Mouse (Mus musculus) lung, embryonic 15.5 days (tissue): ENCODE measurements around the gene Recql5. TPM values are rescaled to one million over a fixed set of nuclear protein-coding genes. Genes with fewer than 3 reads are reported as not detected.

Experiments used
- ATAC-seq: fragments of 200-750 bp; cut with Nextera tagmentation; 2 replicates; pipeline ENCODE4 v1.8.0; 2017; ENCODE audit warnings: moderate number of reproducible peaks, borderline replicate concordance; ENCODE audit not compliant: low FRiP score, low TSS enrichment; ENCODE audit errors: extremely low read depth
- H3K27ac ChIP-seq: fragments of 300-500 bp; sonication (generic); 2 replicates; pipeline ENCODE4 v1.5.1; 2015; ENCODE audit warnings: moderate library complexity, mild to moderate bottlenecking, inconsistent platforms
- H3K27me3 ChIP-seq: fragments of 300-500 bp; sonication (generic); 2 replicates; pipeline ENCODE4 v1.6.1; 2015; ENCODE audit warnings: inconsistent platforms
- H3K36me3 ChIP-seq: fragments of 300-500 bp; sonication (generic); 2 replicates; pipeline ENCODE4 v1.6.1; 2015; ENCODE audit warnings: inconsistent platforms
- H3K4me1 ChIP-seq: fragments of 300-500 bp; sonication (generic); 2 replicates; pipeline ENCODE4 v1.6.1; 2015; ENCODE audit warnings: inconsistent platforms
- H3K4me2 ChIP-seq: fragments of 300-500 bp; sonication (generic); 2 replicates; pipeline ENCODE4 v1.6.1; 2015; ENCODE audit warnings: inconsistent platforms, mild to moderate bottlenecking, moderate library complexity
- H3K4me3 ChIP-seq: fragments of 300-500 bp; sonication (generic); 2 replicates; pipeline ENCODE4 v1.5.1; 2015; ENCODE audit warnings: mild to moderate bottlenecking, inconsistent platforms
- H3K9ac ChIP-seq: fragments of 300-500 bp; sonication (generic); 2 replicates; pipeline ENCODE4 v1.6.1; 2015; ENCODE audit warnings: inconsistent platforms
- H3K9me3 ChIP-seq: fragments of 300-500 bp; sonication (generic); 2 replicates; pipeline ENCODE4 v1.6.1; 2016; ENCODE audit warnings: inconsistent platforms
- WGBS: fragments of 180-500 bp; shearing (Covaris S2); methylation state at CpG from one replicate; pipeline ENCODE4 v1.1.7; 2015; 5-methylcytosine and 5-hydroxymethylcytosine counted together
- polyA plus RNA-seq: library from polyadenylated mRNA; unstranded; fragments of >200 nt; fragmentation: Nextera tagmentation; extraction: Ambion mirVana; gene quantifications from 2 replicates; pipeline ENCODE4 v1.2.1, GENCODE M21; 2015

Gene Recql5
- polyA plus RNA-seq, 1 experiment from 2014 or later, result 22.3 TPM

GRCm38 (mm10) chr11:115843891-115844239, 89.4 kb downstream of the Recql5 start:
- Histone ChIP-seq H3K36me3 (peaks cover 29% of the 10 kb centered on the region), H3K4me2 (no peak overlapping the region), H3K4me3 (no peak overlapping the region), H3K27me3 (no peaks in the 10 kb centered on the region), H3K4me1 (peaks cover 46% of the 10 kb centered on the region), H3K27ac (peak overlapping the region; percentile 65), H3K9me3 (0 out of 2 replicates have a peak, but pooled peaks cover 4% of the 10 kb centered on the region), H3K9ac (no peak overlapping the region)
- WGBS, result 77% methylated on average over 5 of the region's 5 CpGs
- no peak for ATAC-seq

GRCm38 (mm10) chr11:115843141-115843890, 90.0 kb downstream of the Recql5 start:
- H3K4me2 ChIP-seq, result no peak overlapping the region
- no peak for ATAC-seq
- H3K4me1 ChIP-seq, result peaks cover 51% of the 10 kb centered on the region

More at GRCm38 (mm10) chr11:115843141-115843890, 90.0 kb downstream of the Recql5 start:
- Histone ChIP-seq H3K4me3 (no peak overlapping the region), H3K36me3 (peaks cover 29% of the 10 kb centered on the region), H3K27ac (peak overlapping the region; percentile 92), H3K9me3 (0 out of 2 replicates have a peak, but pooled peaks cover 4% of the 10 kb centered on the region), H3K9ac (no peak overlapping the region), H3K27me3 (no peaks in the 10 kb centered on the region)
- WGBS, result 75% methylated on average over 12 of the region's 14 CpGs

Other genes starting within 250 kb of the Recql5 start
- gene Grb2, start 224.9 kb downstream of the Recql5 start, polyA plus RNA-seq, result 85.6 and 91.0 TPM in 2 replicates
- 23.1 and 24.6 TPM in 2 replicates for gene Tmem94, start 168.0 kb downstream of the Recql5 start, polyA plus RNA-seq
- 19.0 and 19.6 TPM in 2 replicates for gene Caskin2, start 119.8 kb downstream of the Recql5 start, polyA plus RNA-seq
- 37.3 and 43.0 TPM in 2 replicates for gene Tsen54, start 118.8 kb downstream of the Recql5 start, polyA plus RNA-seq
- 35.1 and 40.1 TPM in 2 replicates for gene Llgl2, start 109.4 kb downstream of the Recql5 start, polyA plus RNA-seq
- 0.25 and 0.49 TPM in 2 replicates for gene Myo15b, start 75.1 kb downstream of the Recql5 start, polyA plus RNA-seq
- gene Smim5, start 33.5 kb downstream of the Recql5 start, polyA plus RNA-seq, result 3.6 and 4.8 TPM in 2 replicates
- gene Smim6, start 21.5 kb downstream of the Recql5 start, polyA plus RNA-seq, result 24.4 and 25.5 TPM in 2 replicates
- 29.8 and 35.5 TPM in 2 replicates for gene Sap30bp, start 195 bp downstream of the Recql5 start, polyA plus RNA-seq
- 2.6 and 3.4 TPM in 2 replicates for gene Itgb4, start 41.2 kb upstream of the Recql5 start, polyA plus RNA-seq
- 215 and 229 TPM in 2 replicates for gene Galk1, start 79.2 kb upstream of the Recql5 start, polyA plus RNA-seq
- gene H3f3b, start 94.5 kb upstream of the Recql5 start, polyA plus RNA-seq, result 1,879 and 1,955 TPM in 2 replicates
- 37.0 and 37.7 TPM in 2 replicates for gene Unk, start 96.8 kb upstream of the Recql5 start, polyA plus RNA-seq
- 4.1 and 6.4 TPM in 2 replicates for gene Unc13d, start 144.5 kb upstream of the Recql5 start, polyA plus RNA-seq
- 58.0 and 67.9 TPM in 2 replicates for gene Wbp2, start 153.5 kb upstream of the Recql5 start, polyA plus RNA-seq
- 24.9 and 25.9 TPM in 2 replicates for gene Trim47, start 193.7 kb upstream of the Recql5 start, polyA plus RNA-seq
- 3.7 and 4.3 TPM in 2 replicates for gene Trim65, start 197.7 kb upstream of the Recql5 start, polyA plus RNA-seq
- gene Mrpl38, start 205.4 kb upstream of the Recql5 start, polyA plus RNA-seq, result 89.5 and 94.7 TPM in 2 replicates
- 29.7 and 35.9 TPM in 2 replicates for gene Fbf1, start 234.7 kb upstream of the Recql5 start, polyA plus RNA-seq